Mouse (Mus musculus): ENCODE measurements around the gene Clec2d.

GRCm38 (mm10) chr6:129215886-129216637 lies 35.6 kb downstream of the Clec2d start:
- TF ChIP-seq CTCF (IDR thresholded peaks at IDR 0.05; ENCODE audit: low read depth) (no peak), EP300 (IDR thresholded peaks at IDR 0.05; ENCODE audit: low read depth) (no peak)

All from liver, postnatal 0 days (tissue).